Mouse (Mus musculus): ENCODE measurements around the gene Card9.

GRCm38 (mm10) chr2:26408515-26409356 is 48.0 kb upstream of the Card9 start, which contains the start of gene Inpp5e:
- TF ChIP-seq CTCF (IDR thresholded peaks at IDR 0.05; ENCODE audit: low read depth) = peak; percentile 100
- TF ChIP-seq EP300 (IDR thresholded peaks at IDR 0.05; ENCODE audit: low read depth) = peak; percentile 39; the same call in 1 of the 2 replicates

Measured in liver, postnatal 0 days (tissue).